Mouse (Mus musculus): Measurements from ENCODE around the gene Scrt2.

Scrt2 gene

DNA sequence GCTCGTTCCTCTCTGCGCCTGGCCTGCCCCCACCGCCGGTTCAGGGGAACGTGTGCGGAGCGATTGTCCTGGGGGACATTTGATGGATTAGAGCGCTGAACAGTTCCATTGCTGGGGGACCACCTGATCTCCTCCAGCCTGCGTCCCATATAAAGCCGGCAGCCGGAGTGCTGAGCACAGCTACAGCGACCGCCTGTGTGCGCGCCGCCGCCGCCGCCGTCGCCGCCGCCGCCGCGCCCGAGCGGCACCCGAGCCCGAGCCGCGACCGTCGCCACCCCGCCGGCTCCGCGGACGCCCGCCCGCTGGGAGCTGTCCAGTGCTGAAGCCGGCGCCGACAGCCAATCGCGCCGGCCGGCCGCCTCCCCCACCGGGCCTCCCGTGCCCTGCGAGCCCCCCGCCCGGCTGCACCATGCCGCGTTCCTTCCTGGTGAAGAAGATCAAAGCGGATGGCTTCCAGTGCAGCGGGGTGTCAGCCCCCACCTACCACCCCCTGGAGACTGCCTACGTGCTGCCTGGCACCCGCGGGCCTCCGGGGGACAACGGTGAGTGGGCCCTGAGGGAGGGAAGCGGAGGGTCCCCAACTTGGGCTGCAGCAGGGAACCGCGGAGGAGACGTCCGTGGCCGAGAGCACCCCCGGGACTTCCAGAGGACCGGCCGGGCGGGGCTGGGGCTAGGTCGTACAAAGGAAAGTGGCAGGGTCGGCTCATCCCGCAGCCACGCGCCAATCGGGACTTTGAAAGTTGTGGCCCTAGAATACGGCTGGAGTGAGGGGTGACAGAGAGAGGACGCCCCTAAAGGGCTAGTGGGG lies 516 bp downstream of the Scrt2 start:
- DNase-seq (ENCODE audit: low read depth) = peak; percentile 32

- DNase-seq (ENCODE audit: low read depth) = no peak
These were observed 1.3 kb downstream of the Scrt2 start for GRCm38 (mm10) chr2:152082456-152083285.

DNA sequence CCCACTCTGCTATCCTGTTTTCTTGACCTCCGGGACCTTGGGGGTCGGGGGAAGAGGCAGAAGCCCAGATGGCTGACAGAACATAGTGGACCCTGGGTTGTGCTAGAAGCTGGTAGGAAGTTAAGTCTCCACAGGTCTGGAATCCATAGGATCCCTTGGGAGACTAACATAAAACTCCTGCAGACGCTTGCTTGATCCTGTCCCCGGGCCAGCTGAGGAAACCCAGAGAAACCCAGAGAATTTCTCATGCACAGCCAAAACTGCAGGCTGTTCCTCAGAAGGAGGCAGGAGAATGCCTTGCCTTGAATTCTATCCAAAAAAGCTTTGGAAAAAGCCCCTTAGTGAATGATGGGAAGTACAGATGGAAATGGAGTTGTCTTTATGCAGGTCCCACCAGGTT lies 2.1 kb downstream of the Scrt2 start:
- no peak for DNase-seq (ENCODE audit: low read depth)

- no peak for DNase-seq (ENCODE audit: low read depth)
These were observed 3.0 kb downstream of the Scrt2 start for GRCm38 (mm10) chr2:152084298-152084697.

- DNase-seq (ENCODE audit: low read depth) = peak; percentile 22
These were observed 4.1 kb downstream of the Scrt2 start for GRCm38 (mm10) chr2:152085414-152085813.

DNA sequence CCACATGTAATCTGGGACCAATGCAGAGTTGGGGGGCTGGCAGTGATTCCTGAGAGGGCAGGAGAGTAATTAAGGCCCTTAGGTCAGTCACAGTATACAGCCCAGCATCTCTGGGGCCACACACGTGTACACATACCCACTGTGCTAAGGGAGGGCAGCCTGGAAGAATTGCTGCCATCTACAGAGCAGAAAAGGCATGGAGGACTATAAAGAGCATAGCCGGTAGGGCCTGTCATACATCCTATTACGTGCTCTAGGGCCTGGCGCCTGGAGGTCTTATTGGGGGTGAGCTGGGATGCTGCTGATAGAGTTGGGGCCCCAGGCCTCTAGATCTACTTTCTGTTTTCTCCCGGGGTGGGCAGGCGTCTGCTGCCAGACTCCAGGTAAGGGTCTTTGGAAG lies 5.1 kb downstream of the Scrt2 start:
- DNase-seq (ENCODE audit: low read depth) = peak; percentile 18

- DNase-seq (ENCODE audit: low read depth) = no peak
These were observed 5.8 kb downstream of the Scrt2 start for GRCm38 (mm10) chr2:152087111-152087510.

DNA sequence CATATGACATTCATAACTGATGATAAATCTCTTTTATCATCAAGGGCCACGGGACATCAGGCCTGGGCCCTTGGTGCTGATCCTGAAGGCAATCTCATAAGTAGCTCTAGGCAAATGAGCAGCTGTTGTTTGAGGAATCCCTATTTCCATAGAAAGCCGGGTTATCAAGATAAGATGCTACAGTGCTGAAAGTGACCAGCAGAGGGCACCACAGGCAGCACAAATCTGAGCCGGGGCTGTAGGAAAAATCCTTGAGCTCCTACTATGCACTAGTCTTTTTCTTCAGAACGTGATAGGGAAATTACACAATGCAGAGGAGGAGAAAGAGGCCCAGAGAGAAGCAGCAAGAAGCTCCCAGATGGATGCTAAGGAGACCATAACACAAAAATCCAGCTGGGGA lies 7.7 kb downstream of the Scrt2 start:
- DNase-seq (ENCODE audit: low read depth) = peak; percentile 44

GRCm38 (mm10) chr2:152089581-152089980 lies 8.3 kb downstream of the Scrt2 start:
- no peak for DNase-seq (ENCODE audit: low read depth)

GRCm38 (mm10) chr2:152090486-152090885 lies 9.2 kb downstream of the Scrt2 start:
- no peak for DNase-seq (ENCODE audit: low read depth)

DNA sequence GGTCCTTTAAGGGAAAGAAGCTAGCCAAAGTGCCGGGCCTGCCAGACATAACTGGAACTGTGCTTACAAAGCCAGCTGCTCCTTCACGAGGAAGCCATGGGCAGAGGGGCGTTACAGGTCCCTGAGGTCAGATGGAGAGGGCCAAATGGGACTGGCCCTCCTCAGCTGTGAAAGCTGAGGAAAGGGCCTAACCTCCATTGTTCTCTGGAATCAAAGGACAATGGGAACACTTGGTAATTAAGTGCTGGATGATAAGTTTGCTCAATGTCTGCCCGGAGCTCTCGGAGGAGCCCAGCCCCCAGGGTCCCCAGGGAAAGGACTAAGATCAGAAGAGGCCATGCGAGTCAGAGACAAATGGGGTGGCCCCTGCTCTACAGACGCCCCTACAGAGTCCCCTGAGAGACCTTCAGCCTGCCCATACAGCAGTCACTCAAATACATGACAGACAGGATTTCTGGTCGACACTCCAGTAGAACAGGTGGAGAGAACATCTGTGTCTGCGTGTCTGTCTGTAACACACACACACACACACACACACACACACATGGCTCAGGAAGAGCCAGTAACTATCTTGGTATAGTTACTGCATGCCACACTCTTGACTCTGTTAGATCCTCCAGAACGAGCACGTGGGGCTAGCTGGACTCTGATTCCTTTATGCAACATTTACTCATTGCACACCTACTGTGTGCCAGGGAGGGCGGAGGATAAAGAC lies 10.2 kb downstream of the Scrt2 start:
- no peak for DNase-seq (ENCODE audit: low read depth)

- DNase-seq (ENCODE audit: low read depth) = no peak
These were observed 11.6 kb downstream of the Scrt2 start for GRCm38 (mm10) chr2:152092927-152093326.

DNA sequence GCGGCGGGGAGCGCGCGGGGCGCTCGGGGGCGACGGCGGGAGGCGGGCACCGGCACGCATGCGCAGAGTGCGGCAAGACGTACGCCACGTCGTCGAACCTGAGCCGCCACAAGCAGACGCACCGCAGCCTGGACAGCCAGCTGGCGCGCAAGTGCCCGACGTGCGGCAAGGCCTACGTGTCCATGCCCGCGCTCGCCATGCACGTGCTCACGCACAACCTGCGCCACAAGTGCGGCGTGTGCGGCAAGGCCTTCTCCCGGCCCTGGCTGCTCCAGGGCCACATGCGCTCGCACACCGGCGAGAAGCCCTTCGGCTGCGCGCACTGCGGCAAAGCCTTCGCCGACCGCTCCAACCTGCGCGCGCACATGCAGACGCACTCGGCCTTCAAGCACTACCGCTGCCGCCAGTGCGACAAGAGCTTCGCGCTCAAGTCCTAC lies 12.0 kb downstream of the Scrt2 start:
- no peak for DNase-seq (ENCODE audit: low read depth)

DNA sequence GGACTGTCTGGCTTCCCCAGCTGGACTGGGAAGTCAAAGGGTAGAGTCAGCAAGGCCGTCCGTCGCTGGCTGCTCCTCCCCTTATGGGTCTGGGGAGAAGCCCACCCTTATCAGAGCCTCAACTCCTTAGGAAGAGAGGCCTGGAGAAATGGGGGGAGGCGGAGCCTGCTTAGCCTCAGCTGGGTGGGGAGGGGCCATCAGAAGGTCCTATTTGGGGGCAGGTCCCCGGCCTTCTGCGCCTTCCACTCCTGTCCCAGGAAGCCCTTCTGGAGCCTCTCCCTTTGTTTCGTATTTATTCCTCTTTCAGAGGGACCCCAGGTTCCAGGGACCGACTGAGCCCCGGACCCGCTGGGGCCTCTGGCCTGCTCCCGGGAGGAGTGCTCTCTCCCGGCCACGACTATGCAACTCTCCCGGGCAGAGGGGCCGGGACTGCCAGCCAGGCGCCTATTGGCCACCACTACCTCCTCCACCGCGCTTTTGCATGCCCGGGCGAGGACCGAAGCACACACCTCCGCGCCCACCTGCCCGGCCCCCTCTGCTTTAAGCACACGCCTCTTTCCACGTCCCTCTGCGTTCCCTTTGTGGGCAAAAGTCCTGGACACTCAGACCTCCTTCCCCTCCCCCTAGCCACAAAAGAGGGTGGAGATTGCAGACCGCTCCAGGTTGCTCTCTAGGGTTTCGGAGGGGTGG lies 13.7 kb downstream of the Scrt2 start:
- DNase-seq (ENCODE audit: low read depth) = no peak

DNA sequence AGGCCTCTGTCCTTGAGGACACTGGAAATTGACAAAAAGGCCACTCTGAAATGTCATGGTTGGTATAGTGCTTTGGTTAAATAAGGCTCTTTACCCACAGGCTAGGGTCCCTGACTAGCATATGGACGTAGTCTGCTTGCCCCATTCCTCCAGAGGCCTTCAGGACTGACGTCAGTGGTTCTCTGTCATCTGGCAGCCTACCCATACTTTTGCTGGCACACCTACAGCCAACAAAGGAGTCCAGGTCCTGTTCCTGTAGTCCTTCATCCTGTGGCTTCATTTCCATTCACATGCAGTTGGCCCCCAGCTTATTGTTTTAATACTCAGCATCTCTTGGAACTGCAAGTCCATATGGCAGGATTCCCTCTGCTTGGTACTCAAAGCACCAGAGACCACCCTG lies 15.6 kb downstream of the Scrt2 start:
- no peak for DNase-seq (ENCODE audit: low read depth)

DNA sequence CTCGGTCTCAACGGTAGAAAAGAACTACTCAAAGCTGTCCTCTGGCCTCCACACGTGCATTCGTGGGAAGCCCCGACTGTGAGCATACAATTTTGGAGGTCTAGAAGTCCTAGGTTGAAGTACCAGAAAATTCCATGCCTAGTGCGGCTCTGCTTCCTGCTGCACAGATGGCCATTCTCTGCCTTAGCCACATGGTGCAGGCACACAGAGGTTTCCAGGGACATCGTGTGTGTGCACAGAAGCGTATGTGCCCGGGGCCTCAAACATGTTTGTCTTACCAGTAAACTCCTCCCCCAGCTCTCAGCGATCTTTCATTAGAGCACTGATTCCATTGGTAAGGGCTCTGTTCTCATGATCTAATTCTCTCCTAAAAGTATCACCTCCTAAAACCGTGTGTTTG lies 16.6 kb downstream of the Scrt2 start:
- DNase-seq (ENCODE audit: low read depth) = no peak

GRCm38 (mm10) chr2:152099538-152099937 lies 18.2 kb downstream of the Scrt2 start:
- no peak for DNase-seq (ENCODE audit: low read depth)

- no peak for DNase-seq (ENCODE audit: low read depth)
These were observed 20.4 kb downstream of the Scrt2 start for GRCm38 (mm10) chr2:152101761-152102160.

DNA sequence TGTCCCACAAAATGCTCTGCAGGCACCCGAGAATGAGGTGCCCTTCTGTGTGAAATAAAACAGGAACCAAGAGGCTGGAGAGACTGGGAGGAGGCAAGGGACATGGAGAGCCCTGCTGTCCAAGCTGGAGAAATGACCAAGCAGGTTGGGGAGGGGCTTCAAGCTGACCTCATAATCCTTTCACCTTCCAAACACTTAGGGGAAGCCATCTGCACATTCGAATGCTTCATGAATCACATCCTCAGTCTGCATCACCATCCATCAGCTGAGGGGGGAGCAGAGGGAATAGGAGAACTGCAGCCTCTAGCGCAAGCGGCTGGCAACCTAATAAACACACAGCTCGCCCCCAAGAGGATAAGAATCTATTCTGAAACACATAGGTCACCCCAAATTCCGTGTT lies 21.0 kb downstream of the Scrt2 start:
- DNase-seq (ENCODE audit: low read depth) = no peak

GRCm38 (mm10) chr2:152104711-152105317 lies 23.5 kb downstream of the Scrt2 start:
- DNase-seq (ENCODE audit: low read depth) = peak; percentile 58

Measured in 416B (cell line).